Mouse (Mus musculus) left cerebral cortex, adult 18-20 months (tissue): Measurements from ENCODE around the gene Rabep2. TPM values are rescaled to one million over a fixed set of nuclear protein-coding genes. Genes with fewer than 3 reads are reported as not detected.
"Not testable (repeated sequence)": the region's sequence is repeated elsewhere in the genome, so short reads cannot be mapped to it uniquely, and the experiment has no call there.

Experiments
- DNase-seq, 2 experiments: peaks; one replicate each; pipeline ENCODE4 v3.0.0; 2021 to 2022; ENCODE audit warnings: low spot score in 2 of 2, mixed read lengths in 1 of 2
- total RNA-seq, 2 experiments: library from RNA; stranded (reverse); gene quantifications; 2 replicates each; pipeline ENCODE4 v1.2.3; 2021

Rabep2 gene
- total RNA-seq, 2 experiments from 2014 or later: 14.0 to 14.6 TPM

- DNase-seq: no peak
These were observed 35.0 kb downstream of the Rabep2 start for GRCm38 (mm10) chr7:126463547-126463946.

GRCm38 (mm10) chr7:126464121-126464520 is 35.6 kb downstream of the Rabep2 start:
- DNase-seq: no peak

GRCm38 (mm10) chr7:126464836-126465235 is 36.3 kb downstream of the Rabep2 start:
- no peak for DNase-seq

- DNase-seq: no peak
These were observed 36.9 kb downstream of the Rabep2 start for GRCm38 (mm10) chr7:126465246-126466030.

- DNase-seq: no peak
These were observed 37.6 kb downstream of the Rabep2 start for GRCm38 (mm10) chr7:126466116-126466515.

- DNase-seq: no peak
These were observed 38.1 kb downstream of the Rabep2 start for GRCm38 (mm10) chr7:126466707-126467106.

- peak in 1 of 2 experiments; percentile 18 for DNase-seq
These were observed 38.7 kb downstream of the Rabep2 start for GRCm38 (mm10) chr7:126467271-126467670.

- DNase-seq: no peak
These were observed 39.5 kb downstream of the Rabep2 start for GRCm38 (mm10) chr7:126467834-126468627.

- no peak for DNase-seq
These were observed 41.5 kb downstream of the Rabep2 start for GRCm38 (mm10) chr7:126470077-126470476.

GRCm38 (mm10) chr7:126471361-126471760 is 42.8 kb downstream of the Rabep2 start:
- DNase-seq: no peak

- no peak for DNase-seq
These were observed 43.3 kb downstream of the Rabep2 start for GRCm38 (mm10) chr7:126471853-126472252.

GRCm38 (mm10) chr7:126472306-126472705 is 43.7 kb downstream of the Rabep2 start:
- DNase-seq: no peak

GRCm38 (mm10) chr7:126472713-126473112 is 44.2 kb downstream of the Rabep2 start:
- no peak for DNase-seq

- no peak for DNase-seq
These were observed 45.0 kb downstream of the Rabep2 start for GRCm38 (mm10) chr7:126473470-126474086.

- DNase-seq: peak; percentile 17 to 29
These were observed 46.0 kb downstream of the Rabep2 start for GRCm38 (mm10) chr7:126474486-126474955.

GRCm38 (mm10) chr7:126474993-126475581 is 46.5 kb downstream of the Rabep2 start, which contains the start of gene Sh2b1:
Gene Sh2b1, minus strand, starts transcription at chr7:126475424.
- peak; percentile 83 to 90 for DNase-seq

- DNase-seq: no peak
These were observed 53.1 kb downstream of the Rabep2 start for GRCm38 (mm10) chr7:126481699-126482098.

GRCm38 (mm10) chr7:126482392-126482871 is 53.9 kb downstream of the Rabep2 start:
- peak; percentile 61 to 69 for DNase-seq

- DNase-seq: peak; percentile 98
These were observed 58.5 kb downstream of the Rabep2 start, which contains the start of gene Tufm for GRCm38 (mm10) chr7:126487052-126487483. Gene Tufm, plus strand, starts transcription at chr7:126487361.

- DNase-seq: not testable (repeated sequence)
These were observed 59.2 kb downstream of the Rabep2 start for GRCm38 (mm10) chr7:126487617-126488385.
